Mouse (Mus musculus) CD4-positive, CD25-positive, alpha-beta regulatory T cell, adult 2 months (primary cell): ENCODE measurements around the gene Cck.

Experiments used
- DNase-seq: peaks from one replicate; pipeline ENCODE4 v3.0.0-alpha.2; 2012; ENCODE audit warnings: low read depth, low spot score

Cck gene

GRCm38 (mm10) chr9:121495529-121495928 lies at the start of gene Cck:
TSS of gene Cck (minus strand) at chr9:121495694.
- DNase-seq = no peak

GRCm38 (mm10) chr9:121541530-121541929 lies 46.0 kb upstream of the Cck start:
- DNase-seq = no peak

DNA sequence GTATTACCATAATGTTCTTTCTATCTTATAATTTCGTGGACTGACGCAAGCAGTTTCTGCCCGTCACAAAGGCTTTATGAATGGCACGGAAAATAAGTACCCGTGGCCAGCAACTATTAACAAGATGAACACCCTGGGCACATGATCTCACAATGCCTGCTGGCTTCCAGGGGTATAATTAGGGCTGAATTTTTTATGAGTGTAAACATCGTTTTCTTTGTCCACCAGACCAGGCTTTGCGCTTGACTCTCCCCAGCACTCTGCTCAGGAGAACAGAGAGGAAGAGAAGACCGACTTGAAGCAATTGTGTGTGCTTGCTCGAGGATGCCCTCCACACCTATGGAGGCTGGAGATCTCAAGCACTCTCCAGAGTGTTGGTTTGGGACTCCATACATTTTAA lies 37.1 kb upstream of the Cck start:
- DNase-seq = no peak

- DNase-seq = no peak
Measured at GRCm38 (mm10) chr9:121528605-121529357, 33.3 kb upstream of the Cck start.

- DNase-seq = no peak
Measured at GRCm38 (mm10) chr9:121526171-121526570, 30.7 kb upstream of the Cck start.

DNA sequence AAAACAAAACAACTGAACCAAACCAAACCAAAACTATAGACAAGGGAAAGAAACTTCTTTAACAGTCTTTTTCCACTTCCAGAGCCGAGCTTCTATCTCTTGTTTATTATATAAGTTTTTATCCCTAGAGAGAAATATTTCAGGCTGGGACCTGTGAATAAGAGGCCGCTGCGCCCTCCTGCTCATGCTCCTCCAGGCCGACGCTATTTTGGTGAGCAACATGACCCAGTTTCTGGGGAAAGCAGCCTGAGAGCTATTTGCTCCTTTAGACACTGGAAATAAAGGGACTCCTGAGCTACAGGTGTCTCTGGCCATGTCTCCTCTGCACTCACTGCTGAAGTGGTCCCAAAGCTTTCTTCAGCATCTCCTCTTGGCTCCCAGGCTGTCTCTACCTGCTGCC lies 24.6 kb upstream of the Cck start:
- DNase-seq = no peak

- DNase-seq = no peak
Measured at GRCm38 (mm10) chr9:121514462-121514861, 19.0 kb upstream of the Cck start.

DNA sequence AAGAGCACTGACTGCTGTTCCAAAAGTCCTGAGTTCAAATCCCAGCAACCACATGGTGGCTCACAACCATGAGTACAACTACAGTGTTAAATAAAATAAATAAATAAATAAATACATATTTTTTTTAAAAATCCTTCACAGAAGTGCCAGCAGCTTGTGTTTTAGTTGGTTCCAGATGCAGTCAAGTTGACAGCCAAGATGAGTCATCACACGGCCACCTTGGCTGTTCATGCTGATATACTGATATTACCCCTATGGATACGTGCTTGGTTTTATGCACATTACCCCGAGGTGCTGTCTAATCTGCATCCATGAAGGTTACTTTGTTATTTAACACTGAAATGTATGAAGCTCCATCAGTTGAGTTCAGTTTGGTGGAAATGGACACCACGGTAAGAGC lies 16.4 kb upstream of the Cck start:
- no peak for DNase-seq

DNA sequence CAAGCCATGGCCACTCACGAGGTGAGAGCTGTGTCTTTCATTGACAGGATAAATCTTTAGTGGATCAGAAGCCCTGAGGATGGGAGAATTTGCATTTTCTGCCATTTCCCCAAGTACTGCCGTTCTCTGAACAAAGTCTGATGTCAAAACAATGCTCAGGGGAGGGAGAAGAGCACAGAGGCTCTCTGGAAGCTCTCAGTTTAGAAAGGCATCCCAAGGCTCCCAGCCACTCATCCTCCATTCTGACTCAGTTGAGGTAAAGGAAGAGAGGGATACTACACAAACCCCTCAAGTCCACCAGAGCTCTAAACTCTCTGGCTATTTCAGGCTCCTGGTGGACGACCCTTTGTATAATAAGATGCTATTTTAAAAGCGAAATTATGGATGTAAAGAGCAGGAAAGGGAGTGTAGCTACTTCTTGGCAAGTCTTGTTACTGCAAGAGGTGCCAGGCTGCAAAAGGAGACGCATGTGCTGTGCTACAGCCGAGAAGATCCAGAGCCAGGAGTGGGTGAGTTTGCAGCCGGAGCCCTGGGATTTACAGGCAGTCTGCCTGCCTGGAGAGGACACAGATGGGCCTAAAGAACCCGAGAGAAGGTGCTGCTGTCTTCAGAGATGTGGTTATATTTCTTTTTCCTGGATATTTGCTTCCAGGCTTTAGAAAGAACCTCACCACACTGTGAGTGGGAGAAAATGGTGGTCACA lies 11.1 kb upstream of the Cck start:
- DNase-seq = no peak

DNA sequence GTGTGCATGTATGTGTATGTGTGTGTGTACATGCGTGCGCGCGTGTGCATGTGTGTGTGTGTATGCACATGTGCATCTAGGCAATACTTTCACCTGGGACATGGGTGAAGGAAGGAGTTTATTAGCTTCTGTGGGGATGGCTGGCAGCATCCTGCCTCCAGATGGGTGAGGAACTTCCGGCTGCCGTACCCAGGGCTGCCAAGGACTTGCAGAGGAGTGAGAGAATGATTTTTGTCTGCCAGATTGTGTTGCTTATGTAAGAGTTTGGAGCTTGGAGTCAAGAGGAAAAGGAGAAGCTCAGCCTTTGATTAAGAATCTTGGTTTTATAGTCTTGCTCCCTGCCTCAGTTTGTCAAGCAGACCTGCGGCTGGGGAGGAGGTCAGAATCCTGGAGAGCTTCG lies 9.9 kb upstream of the Cck start:
- no peak for DNase-seq

DNA sequence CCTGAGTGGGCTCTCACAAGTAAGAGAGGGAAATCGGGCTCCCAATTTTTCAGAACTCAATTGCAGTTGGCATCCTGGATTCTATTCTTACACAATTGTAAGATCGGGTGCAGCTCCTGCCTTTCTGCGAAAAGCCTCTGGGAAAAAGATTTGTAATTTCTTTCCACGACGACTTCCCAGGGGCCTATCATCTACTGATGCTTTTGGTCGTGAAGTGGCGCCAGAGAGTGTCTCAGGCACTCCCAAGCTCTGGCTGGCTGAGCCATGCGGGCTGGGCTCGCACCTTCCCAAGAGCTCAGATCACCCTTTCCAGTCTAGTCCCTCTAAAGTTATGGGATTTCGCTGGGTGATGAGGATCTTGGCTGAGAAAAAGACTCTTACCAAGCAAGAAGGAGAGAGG lies 608 bp upstream of the Cck start:
- DNase-seq = no peak

DNA sequence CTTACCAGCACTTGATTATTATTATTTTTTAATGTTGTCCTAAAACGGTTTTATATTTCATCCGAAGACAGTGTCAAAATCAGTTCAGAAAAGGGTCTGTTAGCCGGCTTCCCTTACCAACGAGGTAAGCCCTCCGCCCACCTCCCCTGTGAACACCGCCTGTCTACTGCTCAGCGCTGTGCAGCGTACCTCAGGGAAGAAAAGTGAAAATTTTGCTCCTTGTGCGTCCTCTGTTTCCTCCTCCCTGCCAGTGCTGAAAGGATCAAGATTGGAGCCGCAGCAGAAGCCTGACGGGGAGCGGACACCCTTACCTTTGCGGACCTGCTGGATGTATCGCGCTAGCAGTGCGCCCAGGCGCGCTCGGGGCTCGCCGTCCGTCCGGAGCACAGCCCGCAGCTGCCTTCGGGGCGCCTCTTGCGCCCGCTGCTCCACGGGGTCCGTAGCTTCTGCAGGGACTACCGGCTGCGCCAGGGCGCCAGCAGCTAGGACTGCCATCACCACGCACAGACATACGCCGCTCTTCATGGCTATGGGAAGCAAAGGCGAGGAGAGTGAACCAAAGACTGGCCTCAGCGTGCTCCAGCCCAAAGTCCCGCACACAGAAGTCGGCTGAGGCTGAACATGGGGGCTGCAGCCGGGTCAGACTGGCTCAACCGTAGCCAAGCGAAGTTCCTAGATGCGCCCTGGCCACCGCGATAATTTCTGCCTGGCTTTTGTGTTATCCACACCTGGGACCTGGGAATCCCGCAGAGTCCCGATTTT lies 1.3 kb downstream of the Cck start:
- no peak for DNase-seq

DNA sequence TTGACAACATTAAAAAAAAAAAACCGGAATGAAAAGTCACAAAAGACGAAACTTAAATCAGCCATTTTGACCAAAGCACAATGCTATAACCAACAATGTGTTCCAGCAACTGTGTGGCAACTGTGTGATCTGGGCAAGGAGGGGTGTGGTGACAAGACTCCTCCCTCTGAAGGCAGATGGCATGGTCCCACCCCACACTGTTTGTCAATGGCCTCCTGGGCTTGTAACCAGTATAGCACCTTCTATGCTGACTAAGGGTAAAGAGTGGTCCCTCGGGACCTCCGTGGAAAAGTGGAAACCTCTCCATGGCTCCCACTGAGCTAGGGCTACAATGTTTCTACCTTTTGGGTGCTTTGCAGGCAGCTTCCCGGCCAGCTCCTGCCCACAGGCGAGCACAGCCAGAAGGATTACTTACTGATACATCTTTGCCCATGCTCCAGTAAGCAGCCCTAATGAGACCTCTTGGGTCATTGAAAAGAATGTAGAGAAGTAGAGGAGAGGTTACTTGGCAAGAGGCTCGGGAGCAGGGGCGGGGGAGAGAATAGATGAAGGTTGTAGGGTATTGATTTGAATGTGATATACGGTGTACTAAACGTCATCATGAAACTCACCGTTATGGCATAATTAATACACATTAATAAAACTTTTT lies 3.8 kb downstream of the Cck start:
- DNase-seq = no peak

- DNase-seq = no peak
Measured at GRCm38 (mm10) chr9:121487216-121487615, 8.3 kb downstream of the Cck start.

- DNase-seq = peak; percentile 83
Measured at GRCm38 (mm10) chr9:121479453-121479852, 16.0 kb downstream of the Cck start.

- DNase-seq = peak; percentile 81
Measured at GRCm38 (mm10) chr9:121477305-121477911, 18.1 kb downstream of the Cck start.

DNA sequence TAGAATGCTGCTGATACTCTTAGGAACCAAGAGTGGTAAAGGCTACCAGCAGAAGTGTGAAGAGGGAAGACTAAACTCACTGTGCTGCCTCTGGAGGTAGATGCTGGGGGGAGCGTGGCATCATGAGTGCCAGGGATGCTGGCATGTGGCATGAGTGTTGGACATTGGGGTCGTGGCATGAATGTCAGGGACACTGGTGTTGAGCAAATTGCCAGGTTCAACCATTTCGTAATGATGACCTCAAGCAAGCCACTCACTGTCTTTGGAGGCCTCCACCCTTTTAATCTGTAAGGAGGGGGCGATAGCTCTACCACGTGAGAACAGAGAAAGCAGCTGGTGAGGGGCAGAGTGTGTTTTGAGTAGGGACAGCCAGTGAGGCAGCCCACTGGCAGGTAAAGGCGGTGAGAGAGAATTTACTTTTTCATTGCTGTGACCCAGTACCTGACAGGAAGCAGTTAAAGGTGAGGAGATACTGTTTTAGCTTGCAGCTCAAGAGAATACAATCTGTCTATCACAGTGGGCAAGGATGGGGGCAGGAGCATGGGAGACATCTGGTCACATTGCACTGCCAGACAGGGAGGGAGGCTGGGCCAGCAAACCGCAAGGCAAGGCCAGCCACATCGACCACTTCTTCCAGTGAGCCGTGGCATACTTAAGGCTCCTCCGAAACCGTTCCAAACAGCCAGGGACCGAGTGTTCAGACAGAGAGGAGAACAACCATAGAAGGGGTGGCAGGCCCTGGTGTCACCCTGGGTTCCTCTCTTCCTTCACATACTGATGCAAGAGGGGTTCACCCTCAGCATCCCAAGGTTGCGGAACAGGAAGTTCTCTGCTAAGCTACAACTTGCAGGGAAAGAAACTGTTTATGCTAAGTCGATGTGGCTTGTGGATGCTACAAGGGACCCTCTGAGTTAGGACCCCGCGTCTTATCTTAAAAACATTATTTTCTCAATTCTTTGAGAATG lies 19.7 kb downstream of the Cck start:
- no peak for DNase-seq

DNA sequence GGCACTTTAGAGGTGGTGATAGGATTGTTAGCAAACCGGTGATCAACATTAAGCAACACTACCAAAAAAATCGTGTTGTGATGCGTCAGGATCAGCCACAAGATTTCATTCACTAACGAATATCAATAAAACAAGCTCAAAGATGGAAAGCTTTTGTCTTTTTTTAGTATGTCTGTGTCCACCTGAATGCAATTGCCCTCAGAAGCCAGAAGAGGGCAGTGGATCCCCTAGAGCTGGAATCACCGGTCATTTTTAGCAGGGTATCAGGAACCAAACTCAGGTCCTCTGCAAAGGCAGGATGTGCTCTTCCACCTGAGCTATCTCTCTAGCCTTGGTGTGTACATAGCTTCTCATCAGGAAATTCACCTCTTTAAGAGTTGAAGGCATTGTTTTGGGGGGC lies 20.7 kb downstream of the Cck start:
- no peak for DNase-seq

- no peak for DNase-seq
Measured at GRCm38 (mm10) chr9:121469711-121470110, 25.8 kb downstream of the Cck start.

GRCm38 (mm10) chr9:121467460-121467859 lies 28.0 kb downstream of the Cck start:
- DNase-seq = no peak
